Comparison of ENCODE assay signal across 29 mouse cellular contexts in genomic region chr4:117393027-117393426, GRCm38 (mm10).
DNase-seq lines count a peak whose midpoint lies in the region; ATAC-seq lines count a peak whose summit lies in the region.
"Had no signal": no experiment of that assay in that cellular context is flagged by ENCODE, and none has a peak within 500 bp of the region (broad histone marks: within the 10 kb centered on the region; RNA-seq: fewer than 3 reads in every experiment).

No protein-coding gene starts in this region.

- 48% methylated on average over 7 of the region's 7 CpGs for WGBS in hindbrain, embryonic 15.5 days
- 48% methylated on average over 7 of the region's 7 CpGs for WGBS in hindbrain, embryonic 16.5 days
- 63% methylated on average over 7 of the region's 7 CpGs for WGBS in embryonic facial prominence, embryonic 10.5 days
- WGBS in limb, embryonic 13.5 days, result 20% methylated on average over 7 of the region's 7 CpGs

- H3K4me3 ChIP-seq in hindbrain, embryonic 15.5 days, result no peak overlapping the region
- H3K4me3 ChIP-seq in hindbrain, embryonic 16.5 days (ENCODE audit: low read length), result no peak overlapping the region
- H3K4me3 ChIP-seq in embryonic facial prominence, embryonic 10.5 days, result no peak overlapping the region
- H3K4me3 ChIP-seq in limb, embryonic 13.5 days, result no peak overlapping the region
- H3K4me3 ChIP-seq: heart, adult 2 months; heart, embryonic 12.5 days; kidney, embryonic 15.5 days; liver, embryonic 12.5 days; megakaryocyte, embryonic 14.5 days; myocyte; neural tube, embryonic 13.5 days had no signal

- no peak overlapping the region for H3K9ac ChIP-seq in hindbrain, embryonic 15.5 days
- H3K9ac ChIP-seq in hindbrain, embryonic 16.5 days (ENCODE audit: low read depth, low read length), result no peak overlapping the region
- H3K9ac ChIP-seq in limb, embryonic 13.5 days, result no peak overlapping the region
- H3K9ac ChIP-seq: forebrain, postnatal 0 days; heart, embryonic 12.5 days; kidney, embryonic 15.5 days; liver, embryonic 12.5 days; liver, postnatal 0 days had no signal

- peaks cover 24% of the 10 kb centered on the region for H3K4me1 ChIP-seq in hindbrain, embryonic 15.5 days (replicated peaks)
- peaks cover 15% of the 10 kb centered on the region for H3K4me1 ChIP-seq in hindbrain, embryonic 16.5 days (ENCODE audit: control insufficient read depth, insufficient read depth, low read depth, low read length)
- peaks cover 49% of the 10 kb centered on the region for H3K4me1 ChIP-seq in embryonic facial prominence, embryonic 10.5 days
- peaks cover 46% of the 10 kb centered on the region for H3K4me1 ChIP-seq in limb, embryonic 13.5 days

- no peak overlapping the region for H3K4me2 ChIP-seq in hindbrain, embryonic 15.5 days
- H3K4me2 ChIP-seq in hindbrain, embryonic 16.5 days (ENCODE audit: low read length), result no peak overlapping the region
- no peak overlapping the region for H3K4me2 ChIP-seq in limb, embryonic 13.5 days (replicated peaks)
- H3K4me2 ChIP-seq: kidney, embryonic 15.5 days had no signal

- peak; percentile 55 for DNase-seq in embryo, embryonic 10 days (ENCODE audit: low spot score)
- DNase-seq in embryo, embryonic 10.5 days (ENCODE audit: low spot score), result no peak
- no peak for DNase-seq in embryonic facial prominence, embryonic 10.5 days (ENCODE audit: low spot score)
- no peak for DNase-seq in adipocyte (ENCODE audit: low spot score)
- DNase-seq in adrenal gland, postnatal 4 days (ENCODE audit: low spot score in 2 of 2), result no peak
- DNase-seq: adrenal gland, adult 8-10 months; cerebellum, adult 8-10 months; cerebellum, postnatal 25 days; forebrain, postnatal 0 days; heart, adult 2 months; kidney, postnatal 25 days; liver, postnatal 0 days; lung, postnatal 4 days; thymus, adult 2 months; thymus, postnatal 36 days had no signal

- H3K27ac ChIP-seq in hindbrain, embryonic 15.5 days (replicated peaks), result no peak overlapping the region
- no peak overlapping the region for H3K27ac ChIP-seq in hindbrain, embryonic 16.5 days (ENCODE audit: low read depth, low read length)
- peak overlapping the region; percentile 57 for H3K27ac ChIP-seq in embryonic facial prominence, embryonic 10.5 days (replicated peaks)
- peak overlapping the region; percentile 61 for H3K27ac ChIP-seq in limb, embryonic 13.5 days
- H3K27ac ChIP-seq: heart, adult 2 months; kidney, embryonic 15.5 days; liver, embryonic 12.5 days; neural tube, embryonic 13.5 days had no signal

- 0 out of 2 replicates have a peak, but pooled peaks have one; percentile 16 for ATAC-seq in hindbrain, embryonic 15.5 days (ENCODE audit: low FRiP score, low read depth)
- no peak for ATAC-seq in hindbrain, embryonic 16.5 days
- ATAC-seq in limb, embryonic 13.5 days (ENCODE audit: low FRiP score, low read depth), result peak; percentile 16; the same call in 1 of the 2 replicates
- ATAC-seq: activated CD4-positive, CD25-positive, alpha-beta regulatory T cell, adult 4 months; forebrain, postnatal 0 days; intestine, postnatal 0 days; liver, postnatal 0 days; lung, postnatal 0 days; midbrain, embryonic 16.5 days had no signal

- no peaks in the 10 kb centered on the region for H3K9me3 ChIP-seq in hindbrain, embryonic 15.5 days
- H3K9me3 ChIP-seq in hindbrain, embryonic 16.5 days (ENCODE audit: control insufficient read depth, low read length), result no peaks in the 10 kb centered on the region
- H3K9me3 ChIP-seq in embryonic facial prominence, embryonic 10.5 days, result no peaks in the 10 kb centered on the region
- no peaks in the 10 kb centered on the region for H3K9me3 ChIP-seq in limb, embryonic 13.5 days
- H3K9me3 ChIP-seq: heart, embryonic 12.5 days; kidney, embryonic 15.5 days; liver, embryonic 12.5 days; megakaryocyte, embryonic 14.5 days; neural tube, embryonic 13.5 days had no signal

- peaks cover 77% of the 10 kb centered on the region for H3K27me3 ChIP-seq in hindbrain, embryonic 15.5 days
- peaks cover 32% of the 10 kb centered on the region for H3K27me3 ChIP-seq in hindbrain, embryonic 16.5 days (replicated peaks; ENCODE audit: control insufficient read depth, insufficient read depth, low read length)
- peaks cover 60% of the 10 kb centered on the region for H3K27me3 ChIP-seq in embryonic facial prominence, embryonic 10.5 days (replicated peaks; ENCODE audit: low read depth, poor library complexity, severe bottlenecking)
- H3K27me3 ChIP-seq in limb, embryonic 13.5 days, result peaks cover 19% of the 10 kb centered on the region
- H3K27me3 ChIP-seq: CH12.LX had no signal

- H3K36me3 ChIP-seq in hindbrain, embryonic 15.5 days, result no peaks in the 10 kb centered on the region
- no peaks in the 10 kb centered on the region for H3K36me3 ChIP-seq in hindbrain, embryonic 16.5 days (ENCODE audit: control insufficient read depth, insufficient read depth, low read length)
- no peaks in the 10 kb centered on the region for H3K36me3 ChIP-seq in embryonic facial prominence, embryonic 10.5 days (replicated peaks)
- no peaks in the 10 kb centered on the region for H3K36me3 ChIP-seq in limb, embryonic 13.5 days
- H3K36me3 ChIP-seq: heart, embryonic 12.5 days; kidney, embryonic 15.5 days; liver, embryonic 12.5 days; neural tube, embryonic 13.5 days had no signal

Comparison
In these comparisons a context has a peak if more than half of its experiments do, and no peak if none do; other contexts are left out.
1. H3K27ac ChIP-seq: peak in embryonic facial prominence, embryonic 10.5 days (single experiment) and limb, embryonic 13.5 days (single experiment); none in hindbrain, embryonic 15.5 days (single experiment) and hindbrain, embryonic 16.5 days (single experiment).